Mouse (Mus musculus) spleen, adult 2 months (tissue): ENCODE results near the gene Snap47. TPM values are rescaled to one million over a fixed set of nuclear protein-coding genes. Genes with fewer than 3 reads are reported as not detected.

ENCODE experiments used
- DNase-seq, 2 experiments: peaks; one replicate each; pipeline versions ENCODE4 v3.0.0 to v3.0.0-alpha.2; 2012 to 2021; ENCODE audit warnings: low spot score in 2 of 2, low read depth in 1 of 2
- H3K27ac ChIP-seq: fragments of 200-500 bp; 2 replicates; pipeline ENCODE4 v1.5.1; 2012; ENCODE audit warnings: low read length, inconsistent platforms; ENCODE audit not compliant: insufficient read depth
- H3K27me3 ChIP-seq: fragments of 200-500 bp; 2 replicates; pipeline ENCODE4 v1.6.1; 2012; ENCODE audit warnings: mild to moderate bottlenecking, moderate library complexity, low read length, inconsistent platforms; ENCODE audit not compliant: control insufficient read depth, insufficient read depth
- H3K36me3 ChIP-seq: fragments of 200-500 bp; 2 replicates; pipeline ENCODE4 v1.6.1; 2012; ENCODE audit warnings: mild to moderate bottlenecking, low read length, inconsistent platforms; ENCODE audit not compliant: control insufficient read depth, insufficient read depth
- H3K4me1 ChIP-seq: fragments of 200-500 bp; 2 replicates; pipeline ENCODE4 v1.6.1; 2011; ENCODE audit warnings: inconsistent platforms; ENCODE audit not compliant: control insufficient read depth, insufficient read depth, insufficient read length
- H3K4me3 ChIP-seq: fragments of 200-500 bp; 2 replicates; pipeline ENCODE4 v1.5.1; 2011; ENCODE audit warnings: mild to moderate bottlenecking, inconsistent platforms; ENCODE audit not compliant: insufficient read depth, insufficient read length; ENCODE audit errors: extremely low read depth
- CTCF ChIP-seq: fragments of 200-500 bp; IDR thresholded peaks from 2 replicates; pipeline ENCODE4 v1.5.1; 2011; ENCODE audit warnings: mild to moderate bottlenecking, inconsistent platforms; ENCODE audit not compliant: insufficient read depth, insufficient read length, insufficient replicate concordance; ENCODE audit errors: extremely low read depth
- POLR2A ChIP-seq: fragments of 200-500 bp; IDR thresholded peaks from 2 replicates; pipeline ENCODE4 v1.6.1; 2011; ENCODE audit warnings: low read depth, low read length, inconsistent platforms
- WGBS: fragments of 180-500 bp; shearing (Covaris S2); methylation state at CpG from one replicate; pipeline ENCODE4 v1.1.7; 2018; 5-methylcytosine and 5-hydroxymethylcytosine counted together
- polyA plus RNA-seq: library from polyadenylated mRNA; depleted of rRNA; stranded (reverse); fragments of >200 nt; gene quantifications from 2 replicates; pipeline ENCODE4 v1.2.3, GENCODE M21; 2012

The Snap47 gene
- polyA plus RNA-seq, 1 experiment = 10.8 TPM

DNA sequence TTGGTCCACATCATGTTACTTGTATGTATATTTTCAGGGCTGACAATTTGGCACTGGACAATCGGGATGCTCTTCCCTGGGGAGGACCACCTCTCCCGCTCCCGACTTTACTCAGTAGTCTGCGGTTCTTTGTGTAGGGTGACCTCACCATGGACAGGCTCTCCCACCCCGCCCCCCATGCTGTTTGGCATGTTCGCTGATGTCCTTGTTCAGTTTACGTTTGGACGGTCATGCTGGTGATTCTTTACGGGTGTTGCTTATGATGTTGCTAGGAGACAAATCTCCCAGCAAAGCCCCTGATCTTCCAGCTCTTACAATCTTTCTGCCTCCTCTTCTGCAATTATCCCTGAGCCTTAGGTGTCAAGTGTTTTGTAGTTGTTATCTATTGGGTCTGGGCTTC lies 60.5 kb downstream of the Snap47 start:
- WGBS = 90% methylated on average over 9 of the region's 9 CpGs
- no peak for DNase-seq

DNA sequence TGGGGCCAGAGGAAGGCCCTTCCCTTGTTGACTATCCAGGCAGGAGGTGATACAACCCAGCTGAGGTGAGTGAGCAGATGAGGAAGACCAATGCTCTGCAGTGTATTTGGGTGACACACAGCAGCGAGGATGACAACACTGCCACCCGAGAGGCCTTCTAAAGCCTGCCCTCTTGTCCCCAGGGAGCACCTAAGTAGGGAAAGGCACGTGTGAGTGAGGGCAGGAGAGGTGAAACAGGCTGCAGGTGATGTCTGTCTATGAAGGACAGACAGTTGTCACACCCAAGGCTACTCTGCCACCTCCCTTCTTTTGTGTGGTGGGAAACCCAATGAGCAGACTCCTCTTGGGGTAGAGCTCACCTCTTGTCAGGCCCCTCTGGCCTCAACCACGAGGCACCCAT lies 61.4 kb downstream of the Snap47 start:
- DNase-seq = no peak
- no peaks in the 10 kb centered on the region for H3K4me1 ChIP-seq
- WGBS = 37% methylated on average over 4 of the region's 4 CpGs
- no peaks in the 10 kb centered on the region for H3K27me3 ChIP-seq
- H3K27ac ChIP-seq = no peak overlapping the region
- no peak overlapping the region for H3K4me3 ChIP-seq
- no peaks in the 10 kb centered on the region for H3K36me3 ChIP-seq
- TF ChIP-seq CTCF (no peak), POLR2A (no peak)

More for the DNA sequence above, 60.5 kb downstream of the Snap47 start:
- no peaks in the 10 kb centered on the region for H3K4me1 ChIP-seq
- H3K27me3 ChIP-seq = no peaks in the 10 kb centered on the region
- no peak overlapping the region for H3K27ac ChIP-seq
- no peak overlapping the region for H3K4me3 ChIP-seq
- no peaks in the 10 kb centered on the region for H3K36me3 ChIP-seq
- TF ChIP-seq CTCF = no peak
- no peak for TF ChIP-seq POLR2A

GRCm38 (mm10) chr11:59388806-59389205 lies 62.2 kb downstream of the Snap47 start:
- no peaks in the 10 kb centered on the region for H3K27me3 ChIP-seq
- H3K4me3 ChIP-seq = no peak overlapping the region
- DNase-seq = no peak
- TF ChIP-seq CTCF = no peak
- H3K27ac ChIP-seq = no peak overlapping the region
- H3K4me1 ChIP-seq = no peaks in the 10 kb centered on the region
- WGBS = 68% methylated on average over 4 of the region's 4 CpGs
- H3K36me3 ChIP-seq = no peaks in the 10 kb centered on the region

DNA sequence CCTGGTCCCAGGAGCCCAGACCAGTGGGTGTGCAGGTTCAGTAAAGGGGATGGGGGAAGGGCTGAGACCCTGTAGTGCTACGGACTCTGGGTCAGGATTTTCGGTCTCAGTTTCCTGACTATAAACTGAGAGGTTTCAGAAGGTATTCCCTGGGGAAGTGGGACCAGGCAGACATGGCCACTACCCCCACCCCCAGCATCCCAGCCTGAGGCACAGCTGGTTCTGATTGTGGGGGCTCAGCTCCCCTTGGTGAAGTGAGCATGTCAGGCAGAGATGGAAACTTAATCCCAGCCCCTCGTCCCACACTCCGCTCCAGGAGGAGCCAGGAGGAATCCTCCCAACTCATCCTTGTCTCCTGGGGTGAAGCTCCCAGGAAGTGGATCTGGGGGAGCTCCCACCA lies 63.5 kb downstream of the Snap47 start:
- WGBS = 81% methylated on average over 4 of the region's 4 CpGs
- H3K4me1 ChIP-seq = no peaks in the 10 kb centered on the region
- TF ChIP-seq POLR2A (no peak), CTCF (no peak)
- no peaks in the 10 kb centered on the region for H3K36me3 ChIP-seq
- no peak for DNase-seq
- no peak overlapping the region for H3K4me3 ChIP-seq
- no peak overlapping the region for H3K27ac ChIP-seq
- no peaks in the 10 kb centered on the region for H3K27me3 ChIP-seq

GRCm38 (mm10) chr11:59385123-59385522 lies 65.9 kb downstream of the Snap47 start:
- no peak overlapping the region for H3K4me3 ChIP-seq
- no peaks in the 10 kb centered on the region for H3K27me3 ChIP-seq
- WGBS = 66% methylated on average over 8 of the region's 8 CpGs
- H3K27ac ChIP-seq = no peak overlapping the region
- DNase-seq = no peak
- H3K4me1 ChIP-seq = no peaks in the 10 kb centered on the region
- no peak for TF ChIP-seq POLR2A
- no peak for TF ChIP-seq CTCF
- H3K36me3 ChIP-seq = no peaks in the 10 kb centered on the region

- Histone ChIP-seq H3K4me1 (no peaks in the 10 kb centered on the region), H3K27ac (no peak overlapping the region), H3K36me3 (no peaks in the 10 kb centered on the region), H3K4me3 (no peak overlapping the region), H3K27me3 (no peaks in the 10 kb centered on the region)
- WGBS = 16% methylated on average over 7 of the region's 7 CpGs
- no peak for DNase-seq
- TF ChIP-seq CTCF (no peak), POLR2A (no peak)
These were observed 66.5 kb downstream of the Snap47 start for GRCm38 (mm10) chr11:59384441-59384959.

DNA sequence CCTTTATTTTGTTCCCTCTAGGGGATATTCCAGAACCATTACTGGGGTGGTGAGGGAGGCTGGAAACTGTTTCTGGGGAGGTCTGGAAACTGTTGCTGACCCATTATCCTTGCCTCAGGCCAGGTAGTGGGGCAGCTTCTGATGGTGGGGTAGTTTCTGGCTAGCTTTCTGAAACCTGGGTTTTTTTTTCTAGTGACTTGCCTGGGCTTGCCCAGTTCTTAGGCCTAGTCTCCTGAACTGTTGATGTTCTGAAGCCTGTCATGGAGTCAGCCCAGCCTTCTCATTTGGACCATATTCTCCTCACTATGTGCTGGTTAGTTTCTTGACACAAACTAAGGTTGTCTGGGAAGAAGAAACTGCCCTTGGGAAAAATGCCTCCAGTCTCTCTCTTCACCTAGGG lies 71.4 kb downstream of the Snap47 start:
- no peak for DNase-seq
- H3K4me3 ChIP-seq = no peak overlapping the region
- H3K27me3 ChIP-seq = 0 out of 2 replicates have a peak, but pooled peaks cover 2% of the 10 kb centered on the region

More for the DNA sequence above, 71.4 kb downstream of the Snap47 start:
- Histone ChIP-seq H3K27ac (no peak overlapping the region), H3K4me1 (no peaks in the 10 kb centered on the region), H3K36me3 (no peaks in the 10 kb centered on the region)
- no peak for TF ChIP-seq POLR2A
- TF ChIP-seq CTCF = no peak
